Mouse (Mus musculus) small intestine, adult 2 months (tissue): ENCODE measurements around the gene Ap3b1.

Experiments used
- CTCF ChIP-seq: fragments of 200-500 bp; IDR thresholded peaks from 2 replicates; pipeline ENCODE4 v1.5.1; 2012; ENCODE audit warnings: low read depth, mild to moderate bottlenecking, control low read depth, inconsistent platforms, low read length, moderate library complexity, mixed read lengths; ENCODE audit not compliant: insufficient replicate concordance, insufficient read length; ENCODE audit errors: extremely low read depth
- POLR2A ChIP-seq: fragments of 200-500 bp; IDR thresholded peaks from 2 replicates; pipeline ENCODE4 v1.6.1; 2012; ENCODE audit warnings: low read depth, mild to moderate bottlenecking, control low read depth, inconsistent platforms, low read length, moderate library complexity

DNA sequence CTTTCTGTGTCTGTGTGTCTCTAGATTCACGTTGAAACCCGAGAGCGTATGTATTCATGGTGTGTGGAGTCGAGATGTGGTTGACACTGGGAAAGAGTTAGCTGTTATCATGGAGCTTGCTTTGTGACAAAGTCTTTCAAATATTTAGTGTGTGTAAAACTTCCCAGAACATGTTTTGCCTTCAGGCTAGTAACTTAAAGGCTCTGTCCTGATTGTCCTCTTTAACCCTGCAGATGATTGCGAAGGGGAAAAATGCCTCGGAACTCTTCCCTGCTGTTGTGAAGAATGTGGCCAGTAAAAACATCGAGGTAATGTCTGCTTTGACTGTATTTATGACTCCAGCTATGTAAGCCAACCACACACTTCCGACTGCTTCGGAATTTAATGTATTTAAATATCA lies 35.7 kb downstream of the Ap3b1 start:
- no peak for TF ChIP-seq CTCF
- TF ChIP-seq POLR2A, result no peak
